Mouse (Mus musculus): ENCODE measurements around the gene 1700011L22Rik.

DNA sequence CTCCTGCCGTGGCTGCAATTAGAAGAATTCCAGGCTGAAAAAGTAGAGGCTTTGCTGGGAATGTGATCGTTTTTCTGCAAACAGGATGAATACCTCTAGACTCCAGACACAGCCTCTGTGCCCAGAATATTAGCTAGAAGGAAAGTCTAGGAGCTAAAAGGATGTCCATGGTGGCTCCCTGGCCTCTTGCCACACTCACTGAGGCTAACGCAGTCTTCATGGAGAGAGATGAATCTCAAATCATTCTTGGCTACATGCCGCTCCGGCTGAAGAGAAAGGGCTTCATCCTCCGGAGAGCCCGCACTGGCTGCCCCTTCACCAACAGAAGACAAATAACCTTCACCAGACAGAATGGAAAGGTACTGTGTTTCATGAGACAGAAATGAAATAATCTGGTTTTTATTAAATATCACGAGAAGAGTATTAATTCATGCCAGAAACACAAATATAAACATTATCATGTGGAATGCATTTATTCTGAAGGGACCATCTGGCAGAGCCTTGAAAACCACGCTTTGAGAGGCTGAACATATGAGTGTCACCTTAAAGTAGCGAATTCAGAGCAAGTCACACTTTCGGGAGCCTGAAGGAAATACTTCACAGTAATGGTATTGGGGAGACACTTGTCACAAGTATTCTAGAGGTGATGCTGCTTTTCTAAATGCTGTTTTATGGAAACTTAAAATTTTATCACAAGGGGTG is 46.8 kb downstream of the 1700011L22Rik start:
- TF ChIP-seq GATA1 (IDR thresholded peaks at IDR 0.05; ENCODE audit: borderline replicate concordance, low read length) (no peak), FLI1 (IDR thresholded peaks at IDR 0.05; ENCODE audit: low read length) (no peak)
